Mouse (Mus musculus): ENCODE results near the gene Frrs1. TPM values are rescaled to one million over a fixed set of nuclear protein-coding genes. Genes with fewer than 3 reads are reported as not detected.
"Not testable (repeated sequence)": the region's sequence is repeated elsewhere in the genome, so short reads cannot be mapped to it uniquely, and the experiment has no call there.

Frrs1 gene
- 12.7 and 14.3 TPM in 2 replicates for polyA plus RNA-seq (2016; fragmentation: Nextera tagmentation; extraction: Ambion mirVana)

- 88% methylated on average over 9 of the region's 9 CpGs for WGBS
- no peak within 1 kb of the TSS for H3K27ac ChIP-seq
Observed at GRCm38 (mm10) chr3:116858941-116859685, at the start of gene Frrs1. TSS of gene Frrs1 (plus strand) at chr3:116859464.

GRCm38 (mm10) chr3:116810351-116810750 is 48.9 kb upstream of the Frrs1 start:
- H3K27ac ChIP-seq; DNase-seq (ENCODE audit: low spot score); H3K36me3 ChIP-seq; H3K27me3 ChIP-seq (ENCODE audit: low read depth, poor library complexity, severe bottlenecking); H3K4me3 ChIP-seq; H3K9me3 ChIP-seq (replicated peaks); H3K4me1 ChIP-seq: not testable (repeated sequence)
- 84% methylated on average over 6 of the region's 6 CpGs for WGBS

More at GRCm38 (mm10) chr3:116858941-116859685, at the start of gene Frrs1:
- Histone ChIP-seq H3K4me1 (peaks cover 5% of the 10 kb centered on the region), H3K27me3 (ENCODE audit: low read depth, poor library complexity, severe bottlenecking) (no peaks in the 10 kb centered on the region), H3K9me3 (replicated peaks) (no peaks in the 10 kb centered on the region), H3K36me3 (no peaks in the 10 kb centered on the region), H3K4me3 (no peak within 1 kb of the TSS)
- DNase-seq (ENCODE audit: low spot score) = no peak

- Histone ChIP-seq H3K9me3 (replicated peaks) (no peaks in the 10 kb centered on the region), H3K4me3 (no peak overlapping the region)
- WGBS = 95% methylated on average over 2 of the region's 2 CpGs
Observed at GRCm38 (mm10) chr3:116812946-116813345, 46.3 kb upstream of the Frrs1 start.

DNA sequence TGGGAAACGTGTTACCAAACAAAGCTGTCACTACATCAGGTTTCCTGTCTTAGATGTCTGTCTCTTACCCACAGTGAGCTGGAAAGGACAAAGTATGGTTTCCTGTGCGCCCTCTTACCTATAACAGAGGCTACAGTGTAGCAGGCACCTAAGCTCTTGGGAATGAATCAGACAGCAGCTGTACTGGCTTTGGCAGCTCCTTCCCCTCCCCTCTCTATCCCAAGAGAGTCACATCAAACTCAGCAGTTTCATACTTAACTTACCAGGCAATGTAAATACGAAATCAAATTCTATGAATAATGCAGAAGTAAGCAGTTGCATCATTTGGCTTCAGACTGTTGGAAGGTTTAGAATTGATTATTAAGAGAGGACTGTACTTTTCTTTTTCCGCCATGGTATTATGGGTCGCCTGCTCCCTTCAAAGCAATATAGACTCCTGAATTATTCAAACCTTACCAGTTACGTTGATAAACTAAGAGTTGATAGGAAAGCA is 43.9 kb upstream of the Frrs1 start:
- H3K27ac ChIP-seq = no peak overlapping the region
- 89% methylated on average over 6 of the region's 6 CpGs for WGBS
- no peak overlapping the region for H3K4me3 ChIP-seq
- H3K4me1 ChIP-seq = no peaks in the 10 kb centered on the region
- H3K36me3 ChIP-seq = no peaks in the 10 kb centered on the region
- H3K9me3 ChIP-seq (replicated peaks) = no peaks in the 10 kb centered on the region
- no peak for DNase-seq (ENCODE audit: low spot score)
- no peaks in the 10 kb centered on the region for H3K27me3 ChIP-seq (ENCODE audit: low read depth, poor library complexity, severe bottlenecking)

More at GRCm38 (mm10) chr3:116812946-116813345, 46.3 kb upstream of the Frrs1 start:
- H3K4me1 ChIP-seq = peaks cover 6% of the 10 kb centered on the region
- H3K27me3 ChIP-seq (ENCODE audit: low read depth, poor library complexity, severe bottlenecking) = no peaks in the 10 kb centered on the region
- H3K27ac ChIP-seq = no peak overlapping the region
- H3K36me3 ChIP-seq = no peaks in the 10 kb centered on the region
- DNase-seq (ENCODE audit: low spot score) = no peak

DNA sequence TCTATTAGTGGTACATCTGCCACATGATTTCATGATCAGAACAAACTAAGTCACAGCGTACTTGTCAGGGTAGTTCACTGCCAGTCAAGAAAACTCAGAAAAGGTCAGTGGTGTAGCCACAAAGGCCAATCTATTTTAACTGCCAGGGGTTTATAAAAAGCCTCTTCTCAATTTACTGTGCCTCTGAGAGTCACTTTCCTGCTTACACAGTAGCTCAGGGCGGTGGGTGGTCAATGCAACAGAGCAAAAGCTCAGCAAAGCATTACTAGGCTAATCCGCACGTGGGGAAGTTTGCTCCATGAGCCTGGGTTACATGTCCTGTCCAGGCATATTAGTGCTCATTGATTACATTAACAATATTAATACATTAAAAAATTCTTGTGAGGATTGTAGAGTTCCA is 43.3 kb upstream of the Frrs1 start:
- WGBS = 86% methylated on average over 4 of the region's 4 CpGs
- no peak for DNase-seq (ENCODE audit: low spot score)
- Histone ChIP-seq H3K4me1 (no peaks in the 10 kb centered on the region), H3K9me3 (replicated peaks) (no peaks in the 10 kb centered on the region), H3K27ac (no peak overlapping the region), H3K4me3 (no peak overlapping the region), H3K27me3 (ENCODE audit: low read depth, poor library complexity, severe bottlenecking) (no peaks in the 10 kb centered on the region), H3K36me3 (no peaks in the 10 kb centered on the region)

GRCm38 (mm10) chr3:116816674-116817215 is 42.5 kb upstream of the Frrs1 start:
- no peaks in the 10 kb centered on the region for H3K27me3 ChIP-seq (ENCODE audit: low read depth, poor library complexity, severe bottlenecking)
- no peak overlapping the region for H3K4me3 ChIP-seq
- H3K4me1 ChIP-seq = no peaks in the 10 kb centered on the region
- no peaks in the 10 kb centered on the region for H3K9me3 ChIP-seq (replicated peaks)
- H3K36me3 ChIP-seq = no peaks in the 10 kb centered on the region
- 87% methylated on average over 3 of the region's 3 CpGs for WGBS
- no peak for DNase-seq (ENCODE audit: low spot score)
- no peak overlapping the region for H3K27ac ChIP-seq

GRCm38 (mm10) chr3:116817231-116817630 is 42.0 kb upstream of the Frrs1 start:
- Histone ChIP-seq H3K27me3 (ENCODE audit: low read depth, poor library complexity, severe bottlenecking) (no peaks in the 10 kb centered on the region), H3K9me3 (replicated peaks) (no peaks in the 10 kb centered on the region), H3K4me1 (no peaks in the 10 kb centered on the region), H3K27ac (no peak overlapping the region), H3K36me3 (no peaks in the 10 kb centered on the region), H3K4me3 (no peak overlapping the region)
- WGBS = 94% methylated on average over 7 of the region's 7 CpGs
- DNase-seq (ENCODE audit: low spot score) = no peak

- Histone ChIP-seq H3K9me3 (replicated peaks) (no peaks in the 10 kb centered on the region), H3K27me3 (ENCODE audit: low read depth, poor library complexity, severe bottlenecking) (no peaks in the 10 kb centered on the region), H3K4me3 (no peak overlapping the region), H3K4me1 (no peaks in the 10 kb centered on the region), H3K36me3 (no peaks in the 10 kb centered on the region), H3K27ac (no peak overlapping the region)
- WGBS = 85% methylated on average over 4 of the region's 4 CpGs
- DNase-seq (ENCODE audit: low spot score) = no peak
Observed at GRCm38 (mm10) chr3:116826471-116827215, 32.6 kb upstream of the Frrs1 start.

GRCm38 (mm10) chr3:116829274-116829920 is 29.9 kb upstream of the Frrs1 start:
- H3K36me3 ChIP-seq = no peaks in the 10 kb centered on the region
- no peaks in the 10 kb centered on the region for H3K4me1 ChIP-seq
- no peaks in the 10 kb centered on the region for H3K9me3 ChIP-seq (replicated peaks)
- 86% methylated on average over 10 of the region's 10 CpGs for WGBS
- no peaks in the 10 kb centered on the region for H3K27me3 ChIP-seq (ENCODE audit: low read depth, poor library complexity, severe bottlenecking)
- no peak overlapping the region for H3K27ac ChIP-seq
- H3K4me3 ChIP-seq = no peak overlapping the region
- DNase-seq (ENCODE audit: low spot score) = no peak

DNA sequence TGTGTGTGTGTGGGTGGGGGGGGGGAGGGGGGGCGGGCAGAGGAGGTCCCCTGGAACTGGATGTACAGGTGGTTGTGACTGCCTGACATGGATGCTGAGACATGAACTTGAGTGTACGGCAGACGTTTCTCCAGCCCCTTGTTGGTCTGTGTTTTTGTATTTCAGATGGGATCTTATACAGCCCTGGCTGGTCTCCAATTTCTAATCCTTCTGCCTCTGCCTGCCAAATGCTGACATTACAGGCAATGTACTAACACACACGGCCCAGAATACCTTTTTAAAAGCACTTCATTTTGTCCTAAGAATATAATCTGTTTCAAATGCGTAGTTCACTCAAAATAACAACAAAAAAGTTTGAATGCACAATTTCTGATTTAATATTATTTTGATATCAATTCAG is 27.9 kb upstream of the Frrs1 start:
- WGBS = 90% methylated on average over 5 of the region's 5 CpGs
- H3K4me3 ChIP-seq = no peak overlapping the region
- DNase-seq (ENCODE audit: low spot score) = no peak
- no peaks in the 10 kb centered on the region for H3K27me3 ChIP-seq (ENCODE audit: low read depth, poor library complexity, severe bottlenecking)
- H3K4me1 ChIP-seq = peaks cover 3% of the 10 kb centered on the region; the same call in 1 of the 2 replicates
- no peaks in the 10 kb centered on the region for H3K9me3 ChIP-seq (replicated peaks)
- no peaks in the 10 kb centered on the region for H3K36me3 ChIP-seq
- H3K27ac ChIP-seq = no peak overlapping the region

- no peak for DNase-seq (ENCODE audit: low spot score)
- Histone ChIP-seq H3K4me1 (peaks cover 3% of the 10 kb centered on the region; the same call in 1 of the 2 replicates), H3K36me3 (no peaks in the 10 kb centered on the region), H3K9me3 (replicated peaks) (no peaks in the 10 kb centered on the region), H3K27ac (no peak overlapping the region), H3K4me3 (no peak overlapping the region), H3K27me3 (ENCODE audit: low read depth, poor library complexity, severe bottlenecking) (no peaks in the 10 kb centered on the region)
- WGBS = 89% methylated on average over 7 of the region's 7 CpGs
Observed at GRCm38 (mm10) chr3:116832526-116833310, 26.5 kb upstream of the Frrs1 start.

DNA sequence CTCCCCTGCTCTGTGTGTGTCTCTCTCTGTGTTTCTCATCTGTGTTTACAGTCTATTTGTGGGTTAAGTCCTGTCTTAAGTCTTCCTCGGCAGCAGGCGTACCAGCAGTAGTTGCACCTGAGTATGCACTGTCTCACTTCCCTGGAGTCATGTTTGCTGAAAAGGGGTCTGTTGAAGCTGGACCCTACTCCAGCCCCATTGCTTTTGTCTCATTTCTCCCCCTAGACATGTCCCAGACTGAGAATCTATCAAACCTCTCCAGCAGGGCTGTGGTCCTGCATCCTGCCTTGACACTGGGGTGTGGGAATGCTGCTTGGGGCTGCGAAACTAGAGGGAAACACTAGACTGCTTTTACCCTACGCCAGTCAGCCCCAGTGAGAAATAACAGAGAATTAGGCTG is 25.8 kb upstream of the Frrs1 start:
- no peaks in the 10 kb centered on the region for H3K27me3 ChIP-seq (ENCODE audit: low read depth, poor library complexity, severe bottlenecking)
- no peak for DNase-seq (ENCODE audit: low spot score)
- H3K4me3 ChIP-seq = no peak overlapping the region
- H3K36me3 ChIP-seq = no peaks in the 10 kb centered on the region
- H3K4me1 ChIP-seq = peaks cover 3% of the 10 kb centered on the region; the same call in 1 of the 2 replicates
- no peaks in the 10 kb centered on the region for H3K9me3 ChIP-seq (replicated peaks)
- WGBS = 89% methylated on average over 4 of the region's 4 CpGs
- H3K27ac ChIP-seq = no peak overlapping the region
